Mouse (Mus musculus): ENCODE measurements around the gene Ccdc92. TPM values are rescaled to one million over a fixed set of nuclear protein-coding genes. Genes with fewer than 3 reads are reported as not detected.

The Ccdc92 gene
- polyA plus RNA-seq, 3 experiments from 2014 or later: 3.8 to 9.1 (median 5.0) TPM

Other genes starting within 250 kb of the Ccdc92 start
- gene Atp6v0a2, start 233.8 kb downstream of the Ccdc92 start, polyA plus RNA-seq (2017; shearing (Covaris generic)): 10 to 100 TPM; 27.5 to 34.3 (median 30.3) TPM
- under 1 TPM in 1 of 3 experiments, not detected in 2; 0.05 TPM for gene Dnah10, start 137.3 kb downstream of the Ccdc92 start, polyA plus RNA-seq (2017; shearing (Covaris generic))
- 10 to 100 TPM; 10.8 to 11.7 (median 11.1) TPM for gene Zfp664, start 267 bp upstream of the Ccdc92 start, polyA plus RNA-seq (2017; shearing (Covaris generic))
- under 1 TPM in 2 of 3 experiments, not detected in 1; 0.36 to 0.87 TPM for gene Rflna, start 140.8 kb upstream of the Ccdc92 start, polyA plus RNA-seq (2017; shearing (Covaris generic))

All from inflammation-experienced regulatory T-cells, adult 6 months (primary cell).